Mouse (Mus musculus): ENCODE data around the gene Jsrp1.

The Jsrp1 gene

GRCm38 (mm10) chr10:80812391-80813041 is 782 bp downstream of the Jsrp1 start:
- in situ Hi-C loops (cut with MboI, MseI), result no loop called here

DNA sequence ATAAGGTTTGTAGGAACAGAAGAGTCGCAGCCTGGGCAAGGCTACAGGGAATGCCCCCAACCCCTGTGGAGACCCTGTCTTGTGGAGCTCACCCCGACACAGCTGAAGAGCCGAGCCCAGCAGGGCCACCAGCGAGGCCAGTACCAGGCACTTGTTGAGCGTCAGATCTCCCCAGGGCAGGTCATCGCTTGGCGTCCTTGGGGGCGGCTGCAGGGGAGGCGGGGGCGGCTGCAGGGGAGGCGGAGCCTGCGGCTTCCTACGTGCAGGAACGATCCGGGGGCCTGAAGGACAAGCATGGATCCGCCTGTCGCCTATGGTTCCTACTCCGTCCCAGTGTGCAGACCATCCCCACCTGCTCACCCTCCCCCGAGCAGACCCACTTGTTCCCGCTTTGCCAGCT is 3.2 kb downstream of the Jsrp1 start:
- in situ Hi-C loops (cut with MboI, MseI), result no loop called here

DNA sequence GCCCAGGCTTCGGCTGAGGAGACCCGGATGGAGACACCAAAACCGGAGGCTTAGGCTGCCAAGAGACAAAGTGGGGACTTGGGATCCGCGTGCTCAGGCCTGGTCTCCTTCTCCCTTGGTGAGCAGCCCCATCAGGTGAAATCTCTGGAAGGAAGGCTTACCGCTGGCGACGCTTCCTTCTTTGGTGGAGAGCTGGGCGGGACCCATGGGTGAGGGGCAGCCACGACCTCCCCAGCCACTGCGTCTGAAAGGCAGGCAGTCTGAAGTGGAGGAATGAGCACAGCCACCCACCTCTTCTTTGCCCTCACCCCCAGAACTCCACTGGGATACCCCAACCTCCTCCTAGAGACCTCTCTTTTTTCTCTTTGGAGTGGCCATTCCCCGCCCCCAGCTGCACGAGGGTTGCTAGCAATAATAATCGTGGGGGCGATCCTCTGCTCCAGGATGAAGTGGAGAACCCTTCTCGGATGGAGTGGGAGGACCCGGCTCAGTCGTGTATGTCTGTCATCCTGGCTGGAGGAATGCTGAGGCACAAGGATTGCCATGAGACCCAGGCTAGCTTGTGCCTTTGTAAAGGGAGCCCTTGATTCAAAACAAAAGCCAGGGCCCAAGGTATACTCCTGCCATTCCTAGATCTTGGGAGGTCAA is 4.2 kb downstream of the Jsrp1 start:
- in situ Hi-C loops (cut with MboI, MseI), result no loop called here

DNA sequence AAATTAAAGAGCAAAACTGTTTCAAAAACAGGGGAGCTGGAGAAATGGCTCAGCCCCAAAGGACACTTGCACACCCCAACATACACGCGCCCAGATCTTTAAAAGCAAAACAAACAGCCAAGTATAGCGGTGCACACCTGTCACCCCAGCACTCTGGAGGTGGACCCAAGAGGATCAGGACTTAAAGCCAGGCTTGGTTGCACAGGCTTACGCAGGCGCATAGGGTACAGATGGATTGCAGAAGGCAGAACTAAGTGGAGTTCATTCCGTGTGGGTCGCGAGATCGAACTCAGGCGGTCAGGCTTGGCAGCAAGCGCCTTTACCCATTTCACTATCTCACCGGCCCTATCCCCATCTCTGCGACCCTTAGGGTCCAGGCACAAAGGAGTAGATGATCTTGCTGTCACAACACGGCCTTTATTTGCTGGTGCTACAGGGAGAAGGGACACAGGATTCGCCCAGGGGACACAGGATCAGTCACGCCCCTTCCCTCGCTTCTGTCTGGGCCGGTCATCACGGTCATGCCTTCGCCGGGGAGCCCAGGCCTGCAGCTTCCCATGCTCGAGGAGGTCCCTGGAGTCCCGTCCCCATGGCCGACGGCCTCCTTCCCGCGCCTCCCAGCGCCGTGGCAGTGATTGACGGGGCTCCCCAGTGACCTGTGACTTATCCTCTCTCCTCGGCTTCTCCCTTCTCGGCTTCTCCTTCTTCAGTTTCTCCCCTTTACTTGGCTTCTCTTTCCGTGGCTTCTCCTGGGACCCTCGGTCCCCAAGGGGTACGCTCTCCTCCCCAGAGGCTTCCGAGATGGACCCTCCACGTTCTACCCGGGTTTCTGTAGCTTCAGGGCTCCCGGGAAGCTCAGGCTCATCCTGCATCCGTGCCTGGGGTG is 5.0 kb downstream of the Jsrp1 start:
- in situ Hi-C loops (cut with MboI, MseI), result no loop called here

- in situ Hi-C loops (cut with MboI, MseI), result no loop called here
Measured at GRCm38 (mm10) chr10:80807057-80807627, 6.2 kb downstream of the Jsrp1 start.

DNA sequence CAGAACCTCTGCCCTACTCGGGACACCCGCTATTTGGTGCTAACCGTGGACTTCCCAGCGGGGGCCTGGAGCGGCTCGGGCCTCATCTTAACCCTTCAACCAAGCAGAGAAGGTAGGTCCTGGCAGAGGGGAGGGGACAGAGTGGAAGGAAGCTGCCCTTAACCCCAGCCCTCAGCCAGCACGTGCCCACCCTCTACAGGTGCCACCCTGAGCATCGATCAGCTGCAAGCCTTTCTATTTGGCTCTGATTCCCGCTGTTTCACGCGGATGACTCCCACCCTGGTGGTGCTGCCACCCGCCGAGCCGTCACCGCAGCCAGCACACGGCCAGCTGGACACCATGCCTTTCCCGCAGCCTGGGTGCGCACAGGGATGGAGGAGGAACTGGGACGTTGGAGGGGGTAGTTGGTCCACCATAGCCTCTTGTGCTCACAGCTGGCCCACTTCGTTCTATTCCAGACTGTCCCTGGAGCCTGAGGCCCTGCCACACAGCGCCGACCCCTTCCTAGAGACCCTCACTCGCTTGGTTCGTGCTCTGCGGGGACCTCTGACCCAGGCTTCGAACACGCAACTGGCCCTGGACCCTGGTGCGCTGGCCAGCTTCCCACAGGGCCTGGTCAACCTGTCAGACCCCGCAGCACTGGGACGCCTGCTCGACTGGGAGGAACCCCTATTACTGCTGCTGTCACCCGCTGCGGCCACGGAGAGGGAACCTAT is 6.8 kb downstream of the Jsrp1 start:
- in situ Hi-C loops (cut with MboI, MseI), result no loop called here

- in situ Hi-C loops (cut with MboI, MseI), result no loop called here
Measured at GRCm38 (mm10) chr10:80805925-80806324, 7.4 kb downstream of the Jsrp1 start.

DNA sequence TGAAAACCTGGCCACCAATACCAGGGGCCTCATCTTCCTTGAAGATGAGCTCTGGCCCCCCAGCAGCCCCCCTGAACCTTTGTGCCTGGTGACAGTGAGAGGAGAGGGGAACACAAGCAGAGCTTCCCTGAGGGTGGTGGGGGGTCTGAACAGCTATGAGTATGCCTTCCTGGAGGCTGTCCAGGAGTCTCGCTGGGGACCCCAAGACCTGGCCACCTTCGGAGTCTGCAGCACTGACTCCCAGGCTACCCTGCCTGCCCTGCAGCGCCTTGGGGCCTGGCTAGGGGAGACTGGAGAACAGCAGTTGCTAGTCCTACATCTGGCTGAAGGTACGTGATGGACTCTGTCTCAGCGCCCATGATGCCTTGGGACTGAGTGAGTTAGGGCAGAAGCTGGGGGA is 8.0 kb downstream of the Jsrp1 start:
- in situ Hi-C loops (cut with MboI, MseI), result no loop called here

DNA sequence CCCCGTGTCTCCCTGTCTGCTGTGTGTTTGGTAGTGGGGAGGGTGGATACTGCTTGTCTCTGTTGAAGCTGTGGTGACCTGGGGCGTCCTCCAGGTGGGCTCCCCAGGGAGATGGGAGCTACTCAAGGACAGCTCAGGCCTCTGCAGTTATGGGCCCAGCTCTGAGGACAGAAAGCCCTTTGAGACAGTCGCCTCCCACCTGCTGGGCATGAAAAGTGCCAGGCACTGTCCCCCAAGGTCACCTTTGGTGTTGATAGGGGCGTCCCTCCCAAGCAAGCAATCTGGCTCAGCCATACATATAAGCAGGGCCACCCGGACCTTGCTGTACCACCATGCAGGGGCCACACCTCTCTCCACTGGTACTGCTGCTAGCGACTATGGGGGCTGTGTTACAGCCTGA is 8.4 kb downstream of the Jsrp1 start, which contains the start of gene Amh:
Gene Amh (plus strand): TSS at position 328 of the 400 bp plus-strand sequence.
- in situ Hi-C loops (cut with MboI, MseI), result no loop called here

DNA sequence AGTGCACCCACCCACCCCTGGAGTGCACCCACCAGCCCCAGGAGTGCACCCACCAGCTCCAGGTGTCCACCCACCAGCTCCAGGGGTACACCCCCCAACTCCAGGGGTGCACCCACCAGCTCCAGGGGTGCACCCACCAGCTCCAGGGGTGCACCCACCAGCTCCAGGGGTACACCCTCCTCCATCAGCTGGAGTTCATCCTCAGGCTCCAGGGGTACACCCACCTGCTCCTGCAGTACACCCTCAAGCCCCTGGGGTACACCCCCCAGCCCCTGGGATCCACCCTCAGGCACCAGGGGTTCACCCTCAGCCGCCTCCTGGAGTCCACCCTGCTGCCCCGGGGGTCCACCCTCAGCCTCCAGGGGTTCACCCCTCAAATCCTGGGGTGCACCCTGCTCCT is 9.0 kb downstream of the Jsrp1 start:
- in situ Hi-C loops (cut with MboI, MseI), result no loop called here

- in situ Hi-C loops (cut with MboI, MseI), result no loop called here
Measured at GRCm38 (mm10) chr10:80802996-80803395, 10.3 kb downstream of the Jsrp1 start.

DNA sequence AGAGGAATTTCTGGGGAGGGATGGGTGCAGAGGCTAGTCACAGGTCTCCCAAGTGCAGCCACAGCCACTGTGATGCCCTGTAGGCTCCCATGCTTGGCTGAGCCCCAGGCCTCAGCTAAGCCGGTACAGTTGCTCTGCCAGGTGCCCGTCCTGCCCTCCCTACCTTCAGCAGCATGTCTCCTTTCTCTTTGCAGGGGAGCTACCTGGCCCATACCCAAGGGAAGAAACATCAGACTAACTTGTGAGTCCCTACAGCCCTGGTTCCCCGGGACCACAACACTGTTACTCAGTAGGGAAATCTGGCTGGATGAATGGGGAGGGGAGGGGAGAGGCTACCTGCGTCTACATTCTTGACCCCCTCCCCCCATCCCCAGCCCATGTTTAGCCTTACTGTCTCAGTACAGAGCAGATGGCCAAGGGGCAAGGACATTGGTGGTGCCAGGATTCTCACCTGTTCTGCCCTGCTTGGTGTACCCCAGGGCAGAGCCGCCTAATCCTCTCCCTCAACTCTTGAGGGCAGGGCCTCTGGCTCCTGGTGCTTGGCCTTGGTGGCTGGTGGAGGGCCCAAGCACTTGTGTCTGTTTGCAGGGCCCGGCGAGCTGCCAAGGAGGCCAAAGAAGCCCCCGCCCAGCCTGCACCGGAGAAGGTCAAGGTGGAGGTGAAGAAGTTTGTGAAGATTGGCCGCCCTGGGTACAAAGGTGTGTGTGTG is 10.9 kb downstream of the Jsrp1 start:
- in situ Hi-C loops (cut with MboI, MseI), result no loop called here

- in situ Hi-C loops (cut with MboI, MseI), result no loop called here
Measured at GRCm38 (mm10) chr10:80799070-80799566, 14.2 kb downstream of the Jsrp1 start.

DNA sequence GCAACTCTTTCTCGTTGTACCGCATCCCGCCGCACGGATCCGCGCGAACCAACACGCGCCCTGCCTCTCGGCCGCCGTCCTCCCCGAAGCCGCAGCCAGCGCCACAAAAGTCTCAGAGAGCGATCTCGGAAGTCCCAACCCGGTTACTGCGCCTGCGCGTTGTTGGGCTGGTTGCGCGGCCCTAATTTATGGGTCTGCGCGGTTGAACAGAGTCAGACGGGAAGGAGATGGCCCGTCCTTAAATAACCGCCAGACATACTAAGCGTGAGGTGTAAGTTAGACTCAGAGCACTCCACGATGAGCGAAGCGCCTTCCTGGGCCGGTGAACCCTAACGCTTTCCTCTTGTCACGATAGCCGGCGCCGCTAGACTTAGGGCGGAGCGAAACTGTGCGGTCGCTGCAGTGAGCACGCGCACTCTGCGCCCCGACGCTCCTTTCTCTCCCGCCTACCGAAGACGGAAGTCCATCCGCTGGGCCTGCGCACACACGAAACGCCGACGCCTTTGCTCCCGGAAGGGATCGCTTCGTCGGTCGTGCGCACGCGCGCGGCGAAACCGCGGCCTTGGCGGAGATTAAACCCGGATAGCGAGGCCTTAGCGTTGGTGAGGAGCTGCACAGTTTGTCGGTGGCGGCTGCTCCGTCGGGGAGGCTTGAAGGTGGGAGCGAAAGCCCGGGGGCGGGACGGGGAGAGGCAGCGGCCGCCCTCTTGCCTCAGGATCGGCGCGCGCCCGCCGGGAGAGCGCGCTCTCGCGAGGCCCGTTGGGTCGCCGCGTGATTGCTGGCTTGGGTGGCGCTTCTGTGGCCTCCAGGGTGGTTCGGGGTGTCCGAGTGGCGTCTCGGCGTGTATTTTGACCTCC is 14.9 kb downstream of the Jsrp1 start, which contains the start of the genes Sf3a2 and Plekhj1:
Gene Sf3a2 (plus strand): TSS at position 49 of the 857 bp plus-strand sequence.
Gene Plekhj1 (minus strand): TSS at position 477 of the 857 bp plus-strand sequence.
- in situ Hi-C loops (cut with MboI, MseI), result no loop called here

- in situ Hi-C loops (cut with MboI, MseI), result no loop called here
Measured at GRCm38 (mm10) chr10:80797186-80798149, 15.8 kb downstream of the Jsrp1 start.

DNA sequence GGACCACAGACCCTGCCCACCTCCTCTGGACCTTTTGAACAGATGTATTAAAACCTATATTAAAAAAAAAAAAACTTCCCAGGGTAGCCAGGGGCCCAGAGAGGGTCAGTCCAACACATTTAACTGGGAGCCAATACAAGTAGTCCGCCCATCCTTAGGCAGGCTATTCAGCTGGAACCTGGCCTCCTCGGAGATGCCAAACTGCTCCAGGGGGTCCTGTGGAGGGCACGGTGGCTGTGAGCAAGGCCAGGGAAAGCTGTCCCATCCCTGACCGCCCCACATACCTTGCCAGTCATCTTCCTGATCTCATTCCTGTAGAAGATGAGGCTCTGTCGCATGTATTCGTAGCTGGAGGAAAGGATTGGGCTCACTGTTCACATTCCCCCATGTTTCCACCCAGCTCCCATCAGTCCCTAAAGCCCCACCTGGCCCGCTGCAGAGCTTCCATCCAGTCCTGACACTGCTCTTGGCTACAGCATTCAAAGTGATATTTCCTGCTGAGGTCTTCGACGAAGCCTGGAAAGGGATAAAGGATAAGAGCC is 16.9 kb downstream of the Jsrp1 start:
- in situ Hi-C loops (cut with MboI, MseI), result no loop called here

DNA sequence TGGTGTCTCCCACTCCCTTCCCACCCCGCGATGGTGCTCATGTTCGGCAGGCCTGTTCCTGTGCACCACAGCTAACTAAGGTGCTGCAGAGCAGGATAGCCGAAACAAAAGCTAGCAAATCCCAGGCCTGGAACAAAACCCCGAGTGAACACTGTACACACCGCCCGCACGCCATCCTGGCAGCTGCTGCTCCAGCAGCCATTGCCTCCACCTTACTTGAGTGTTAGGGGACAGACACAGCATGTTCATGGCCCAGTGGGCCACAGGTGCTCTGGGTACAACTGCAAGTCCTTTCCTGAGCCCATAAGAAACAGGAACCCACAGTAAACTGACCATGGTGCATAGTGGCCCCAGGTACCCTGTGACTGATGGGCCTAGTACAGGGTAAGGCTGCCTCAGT is 18.5 kb downstream of the Jsrp1 start:
- in situ Hi-C loops (cut with MboI, MseI), result no loop called here

DNA sequence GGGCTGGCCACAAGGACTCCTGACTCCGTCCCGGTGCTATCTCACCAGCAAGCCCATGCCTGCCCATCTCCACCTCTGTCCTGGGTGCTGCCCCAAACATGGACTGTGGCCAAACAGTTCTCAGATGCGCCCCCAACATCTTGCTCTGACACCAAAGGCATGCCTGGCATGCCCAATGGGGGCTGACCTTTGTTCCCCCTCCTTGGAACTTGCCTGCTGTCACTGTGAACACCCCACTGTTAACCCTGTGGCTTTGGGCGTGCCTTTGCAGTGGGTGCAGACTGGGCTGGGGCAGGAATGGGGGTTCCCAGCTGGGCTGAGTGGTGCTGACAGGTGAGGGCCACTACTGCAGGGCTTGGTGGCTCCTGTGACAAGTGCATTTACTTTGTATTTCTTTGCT is 19.5 kb downstream of the Jsrp1 start:
- in situ Hi-C loops (cut with MboI, MseI), result no loop called here

All from T-helper 1 cell (primary cell).